Mouse (Mus musculus) megakaryocyte, embryonic 14.5 days (primary cell): ENCODE data around the gene Aifm1.

Experiments used
- FLI1 ChIP-seq: IDR thresholded peaks from 2 replicates; pipeline ENCODE4 v1.6.1; 2012; ENCODE audit warnings: low read length, inconsistent platforms, mixed read lengths
- GATA1 ChIP-seq: IDR thresholded peaks from 3 replicates; pipeline ENCODE4 v1.6.1; 2012; ENCODE audit warnings: mixed read lengths, low read length, inconsistent platforms, borderline replicate concordance

DNA sequence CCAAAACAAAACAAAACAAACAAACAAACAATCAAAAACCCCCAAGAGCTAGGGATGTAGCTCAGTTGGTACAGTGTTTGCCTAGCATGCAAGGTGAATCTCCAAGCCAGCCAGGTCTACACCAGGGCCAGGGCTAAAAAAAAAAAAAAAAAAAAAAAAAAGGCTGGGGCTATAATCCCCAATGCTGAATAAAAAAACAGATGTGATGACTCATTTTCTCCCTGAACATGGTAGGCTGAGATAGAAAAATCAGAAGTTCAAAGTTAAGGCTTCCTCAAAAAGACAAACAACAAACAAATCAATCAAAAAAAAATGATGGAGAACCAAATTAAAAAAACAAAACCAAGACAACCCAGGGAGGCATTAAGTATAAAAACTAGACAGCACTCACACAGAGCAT, 84.3 kb downstream of the Aifm1 start:
- TF ChIP-seq GATA1 (no peak), FLI1 (no peak)
